13 mouse cellular contexts compared by ENCODE assay signal in the genomic region with DNA sequence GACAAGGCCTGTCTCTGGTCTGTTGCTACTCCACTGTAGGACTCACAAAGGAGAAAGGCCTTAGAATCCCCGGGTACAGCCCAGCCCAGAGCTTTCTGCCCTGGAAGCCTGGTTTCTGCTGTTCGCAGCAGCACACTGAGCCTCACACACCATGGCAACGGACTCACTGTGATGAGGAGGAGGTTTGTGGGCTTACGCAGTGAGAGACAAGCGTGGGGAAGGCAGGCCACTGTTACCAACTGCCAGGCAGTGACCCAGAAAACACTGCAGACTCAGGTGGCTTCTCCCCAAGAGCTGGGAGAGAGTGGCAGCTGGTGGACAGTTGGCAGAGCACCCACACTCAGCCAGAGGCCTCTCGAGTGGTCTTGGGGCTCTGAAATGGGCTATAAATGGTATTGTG. TPM values are rescaled to one million over a fixed set of nuclear protein-coding genes. Genes with fewer than 3 reads are reported as not detected.
A peak's percentile ranks its signal among the peaks of the same experiment; 100 is the strongest.
DNase-seq lines count a peak whose midpoint lies in the region; ATAC-seq and TF ChIP-seq lines count a peak whose summit lies in the region.
"Had no signal": no experiment of that assay in that cellular context is flagged by ENCODE, and none has a peak within 500 bp of the region (broad histone marks: within the 10 kb centered on the region; RNA-seq: fewer than 3 reads in every experiment).

No protein-coding gene starts in this region.

- no peak overlapping the region for H3K4me2 ChIP-seq in midbrain, embryonic 16.5 days (ENCODE audit: low read length)
- H3K4me2 ChIP-seq: embryonic facial prominence, embryonic 12.5 days had no signal

- no peak overlapping the region for H3K9ac ChIP-seq in midbrain, embryonic 16.5 days (ENCODE audit: low read depth, low read length)
- H3K9ac ChIP-seq: embryonic facial prominence, embryonic 12.5 days; liver, postnatal 0 days had no signal

- no peaks in the 10 kb centered on the region for H3K36me3 ChIP-seq in midbrain, embryonic 16.5 days (ENCODE audit: control insufficient read depth, insufficient read depth, low read length)
- no peaks in the 10 kb centered on the region for H3K36me3 ChIP-seq in limb, embryonic 10.5 days
- H3K36me3 ChIP-seq: embryonic facial prominence, embryonic 12.5 days had no signal

- no peak for ATAC-seq in midbrain, embryonic 16.5 days
- ATAC-seq: liver, postnatal 0 days had no signal

- peak overlapping the region; percentile 80 for H3K27ac ChIP-seq in layer of hippocampus, adult 2 months
- peak overlapping the region; percentile 34; the same call in 1 of the 2 replicates for H3K27ac ChIP-seq in midbrain, embryonic 16.5 days (ENCODE audit: low read length)
- H3K27ac ChIP-seq in limb, embryonic 10.5 days, result no peak overlapping the region
- H3K27ac ChIP-seq: embryonic facial prominence, embryonic 12.5 days had no signal

- H3K4me3 ChIP-seq in layer of hippocampus, adult 2 months, result no peak overlapping the region
- no peak overlapping the region for H3K4me3 ChIP-seq in midbrain, embryonic 16.5 days (ENCODE audit: low read depth, low read length)
- H3K4me3 ChIP-seq in limb, embryonic 10.5 days, result no peak overlapping the region
- H3K4me3 ChIP-seq: embryonic facial prominence, embryonic 12.5 days had no signal

- 40% methylated on average over 6 of the region's 6 CpGs for WGBS in midbrain, embryonic 16.5 days
- 80% methylated on average over 6 of the region's 6 CpGs for WGBS in limb, embryonic 10.5 days

- no peaks in the 10 kb centered on the region for H3K9me3 ChIP-seq in midbrain, embryonic 16.5 days (replicated peaks; ENCODE audit: control insufficient read depth, low read length, poor library complexity, severe bottlenecking)
- H3K9me3 ChIP-seq in limb, embryonic 10.5 days (replicated peaks), result no peaks in the 10 kb centered on the region
- H3K9me3 ChIP-seq: embryonic facial prominence, embryonic 12.5 days had no signal

- peak; percentile 16 for DNase-seq in cerebellum, adult 11 months
- DNase-seq in cerebellum, postnatal 25 days, result peak; percentile 25 to 26
- DNase-seq in layer of hippocampus, adult 2 months (ENCODE audit: low spot score in 2 of 2), result peak; percentile 20 to 66
- no peak for DNase-seq in urinary bladder, postnatal 10 days (ENCODE audit: low spot score)
- no peak for DNase-seq in spleen, postnatal 10 days (ENCODE audit: low spot score in 2 of 2)
- DNase-seq in limb, embryonic 10.5 days (ENCODE audit: low spot score), result no peak
- DNase-seq: adrenal gland, adult 8-10 months; kidney, adult 11 months; liver, postnatal 0 days had no signal

- no peaks in the 10 kb centered on the region for H3K27me3 ChIP-seq in midbrain, embryonic 16.5 days (ENCODE audit: control insufficient read depth, insufficient read depth, low read depth, low read length)
- H3K27me3 ChIP-seq in limb, embryonic 10.5 days (ENCODE audit: low read depth, poor library complexity, severe bottlenecking), result no peaks in the 10 kb centered on the region
- H3K27me3 ChIP-seq: embryonic facial prominence, embryonic 12.5 days had no signal

- TF ChIP-seq CTCF in layer of hippocampus, adult 2 months (conservative IDR thresholded peaks at IDR 0.05), result no peak

- H3K4me1 ChIP-seq in midbrain, embryonic 16.5 days (ENCODE audit: control insufficient read depth, insufficient read depth, low read length), result peaks cover 13% of the 10 kb centered on the region
- H3K4me1 ChIP-seq in limb, embryonic 10.5 days, result peaks cover 26% of the 10 kb centered on the region

RNA-seq across cellular contexts. Expression of a gene that starts 42.3 kb away (rescaled TPM):
- total RNA-seq in layer of hippocampus, adult 2 months (2021), result not detected
- polyA plus RNA-seq in midbrain, embryonic 16.5 days (2015; fragmentation: Nextera tagmentation; extraction: Ambion mirVana), result not detected in 2 replicates
- polyA plus RNA-seq in limb, embryonic 10.5 days (2016; fragmentation: Nextera tagmentation; extraction: Ambion mirVana), result not detected in 2 replicates
- total RNA-seq: adrenal gland, adult 8-10 months had no signal
- polyA plus RNA-seq: embryonic facial prominence, embryonic 12.5 days; gonadal fat pad, adult 2 months; liver, postnatal 0 days; testis, adult 2 months had no signal

Comparison
In these comparisons a context has a peak if more than half of its experiments do, and no peak if none do; other contexts are left out.
1. DNase-seq: peak in cerebellum, adult 11 months (single experiment), cerebellum, postnatal 25 days (2 of 2) and layer of hippocampus, adult 2 months (2 of 2); none in urinary bladder, postnatal 10 days (single experiment), spleen, postnatal 10 days (0 of 2) and limb, embryonic 10.5 days (single experiment).